Mouse (Mus musculus): ENCODE measurements around the gene Pam. TPM values are rescaled to one million over a fixed set of nuclear protein-coding genes. Genes with fewer than 3 reads are reported as not detected.
A peak's percentile ranks its signal among the peaks of the same experiment; 100 is the strongest.
"Not testable (repeated sequence)": the region's sequence is repeated elsewhere in the genome, so short reads cannot be mapped to it uniquely, and the experiment has no call there.

The Pam gene
- total RNA-seq, 2 experiments from 2014 or later, result 308 to 351 TPM

GRCm38 (mm10) chr1:97976873-97977473 is 118.5 kb downstream of the Pam start:
- peak; percentile 75 to 80 for DNase-seq (ENCODE audit: low spot score in 2 of 2)

- DNase-seq (ENCODE audit: low spot score in 2 of 2), result no peak
Observed at GRCm38 (mm10) chr1:97976072-97976471, 119.4 kb downstream of the Pam start.

- DNase-seq (ENCODE audit: low spot score in 2 of 2), result no peak
Observed at GRCm38 (mm10) chr1:97974968-97975367, 120.5 kb downstream of the Pam start.

- no peak for DNase-seq (ENCODE audit: low spot score in 2 of 2)
Observed at GRCm38 (mm10) chr1:97969765-97970164, 125.7 kb downstream of the Pam start.

GRCm38 (mm10) chr1:97963711-97964110 is 131.7 kb downstream of the Pam start:
- no peak for DNase-seq (ENCODE audit: low spot score in 2 of 2)

- DNase-seq (ENCODE audit: low spot score in 2 of 2), result no peak
Observed at GRCm38 (mm10) chr1:97962134-97962533, 133.3 kb downstream of the Pam start.

GRCm38 (mm10) chr1:97960681-97961080 is 134.8 kb downstream of the Pam start:
- no peak for DNase-seq (ENCODE audit: low spot score in 2 of 2)

GRCm38 (mm10) chr1:97960124-97960523 is 135.3 kb downstream of the Pam start:
- DNase-seq (ENCODE audit: low spot score in 2 of 2), result no peak

- DNase-seq (ENCODE audit: low spot score in 2 of 2), result no peak
Observed at GRCm38 (mm10) chr1:97958759-97959158, 136.7 kb downstream of the Pam start.

GRCm38 (mm10) chr1:97949258-97949657 is 146.2 kb downstream of the Pam start:
- not testable (repeated sequence) for DNase-seq (ENCODE audit: low spot score in 2 of 2)

- no peak for DNase-seq (ENCODE audit: low spot score in 2 of 2)
Observed at GRCm38 (mm10) chr1:97947100-97947499, 148.3 kb downstream of the Pam start.

GRCm38 (mm10) chr1:97943908-97944608 is 151.4 kb downstream of the Pam start:
- no peak for DNase-seq (ENCODE audit: low spot score in 2 of 2)

GRCm38 (mm10) chr1:97943402-97943801 is 152.0 kb downstream of the Pam start:
- no peak for DNase-seq (ENCODE audit: low spot score in 2 of 2)

GRCm38 (mm10) chr1:97942966-97943365 is 152.5 kb downstream of the Pam start:
- DNase-seq (ENCODE audit: low spot score in 2 of 2), result no peak

GRCm38 (mm10) chr1:97938586-97938985 is 156.9 kb downstream of the Pam start:
- DNase-seq (ENCODE audit: low spot score in 2 of 2), result no peak

- no peak for DNase-seq (ENCODE audit: low spot score in 2 of 2)
Observed at GRCm38 (mm10) chr1:97938053-97938452, 157.4 kb downstream of the Pam start.

- DNase-seq (ENCODE audit: low spot score in 2 of 2), result no peak
Observed at GRCm38 (mm10) chr1:97934940-97935339, 160.5 kb downstream of the Pam start.

GRCm38 (mm10) chr1:97931220-97931619 is 164.2 kb downstream of the Pam start:
- no peak for DNase-seq (ENCODE audit: low spot score in 2 of 2)

GRCm38 (mm10) chr1:97929415-97930028 is 165.9 kb downstream of the Pam start:
- no peak for DNase-seq (ENCODE audit: low spot score in 2 of 2)

GRCm38 (mm10) chr1:97926789-97927188 is 168.7 kb downstream of the Pam start:
- no peak for DNase-seq (ENCODE audit: low spot score in 2 of 2)

GRCm38 (mm10) chr1:97926017-97926540 is 169.4 kb downstream of the Pam start:
- no peak for DNase-seq (ENCODE audit: low spot score in 2 of 2)

GRCm38 (mm10) chr1:97922395-97922794 is 173.1 kb downstream of the Pam start:
- DNase-seq (ENCODE audit: low spot score in 2 of 2), result no peak

All from adrenal gland, adult 18-20 months (tissue).